Mouse (Mus musculus): ENCODE results near the gene Lgals3bp. TPM values are rescaled to one million over a fixed set of nuclear protein-coding genes. Genes with fewer than 3 reads are reported as not detected.

The Lgals3bp gene
- total RNA-seq, 2 experiments from 2014 or later, result 36.0 to 107 TPM

DNA sequence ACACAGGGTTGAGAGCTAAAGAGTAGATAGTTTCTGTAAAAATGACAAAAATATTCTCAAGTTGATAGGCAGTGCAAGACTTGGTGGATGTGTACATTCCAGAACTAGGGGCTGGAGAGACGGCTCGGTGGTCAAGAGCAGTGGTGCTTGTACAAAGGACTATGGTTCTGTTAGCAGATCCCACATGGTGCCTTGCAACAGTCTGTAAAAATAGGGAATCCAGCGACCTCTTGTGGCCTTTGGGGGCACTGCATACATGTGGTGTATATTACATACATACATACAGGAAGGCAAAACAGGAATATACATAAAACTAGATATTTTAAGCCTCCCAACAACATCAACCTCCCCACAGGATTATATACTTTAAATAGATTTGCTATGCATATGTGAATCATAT is 33.6 kb downstream of the Lgals3bp start:
- ATAC-seq (replicated peaks; ENCODE audit: poor library complexity, severe bottlenecking), result peak; percentile 42; the same call in 1 of the 2 replicates

DNA sequence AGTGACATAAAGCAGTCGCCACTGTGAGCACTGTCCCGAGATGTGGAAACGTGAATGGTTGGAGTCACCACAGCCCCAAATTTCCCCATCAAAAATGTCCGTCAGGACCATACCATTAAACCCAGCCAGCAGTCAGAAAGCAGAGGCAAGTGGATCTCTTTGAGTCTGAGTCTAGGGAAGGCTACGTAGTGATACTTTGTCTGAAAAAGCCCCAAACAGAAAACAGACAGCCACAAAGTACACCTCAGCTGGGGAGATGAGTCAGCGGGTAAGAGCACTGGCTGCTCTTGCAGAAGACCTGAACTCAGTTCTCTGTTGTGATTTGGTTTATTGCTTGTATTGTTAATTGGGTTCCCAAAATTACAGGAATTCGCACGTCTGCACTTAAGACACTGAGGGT is 35.3 kb downstream of the Lgals3bp start:
- ATAC-seq (replicated peaks; ENCODE audit: poor library complexity, severe bottlenecking), result no peak

DNA sequence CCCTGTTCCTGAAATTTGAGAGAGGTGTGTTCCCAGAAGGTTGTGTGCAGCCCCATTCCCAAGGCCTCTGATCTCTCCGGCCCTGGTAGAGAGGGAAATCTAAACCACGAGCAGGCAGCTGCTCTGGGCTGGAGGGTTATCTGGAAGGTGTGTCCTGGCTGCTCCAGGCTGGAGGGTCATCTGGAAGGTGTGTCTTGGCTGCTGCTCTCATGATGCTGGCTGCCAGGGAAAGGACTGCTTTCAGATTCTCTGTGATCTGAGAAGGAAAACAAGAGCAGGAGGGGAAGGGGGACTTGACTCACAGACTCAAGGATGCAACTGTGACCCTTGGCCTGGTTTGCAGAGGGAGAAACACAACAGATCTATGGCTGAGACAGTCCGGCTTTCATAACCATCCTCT is 35.8 kb downstream of the Lgals3bp start:
- no peak for ATAC-seq (replicated peaks; ENCODE audit: poor library complexity, severe bottlenecking)

DNA sequence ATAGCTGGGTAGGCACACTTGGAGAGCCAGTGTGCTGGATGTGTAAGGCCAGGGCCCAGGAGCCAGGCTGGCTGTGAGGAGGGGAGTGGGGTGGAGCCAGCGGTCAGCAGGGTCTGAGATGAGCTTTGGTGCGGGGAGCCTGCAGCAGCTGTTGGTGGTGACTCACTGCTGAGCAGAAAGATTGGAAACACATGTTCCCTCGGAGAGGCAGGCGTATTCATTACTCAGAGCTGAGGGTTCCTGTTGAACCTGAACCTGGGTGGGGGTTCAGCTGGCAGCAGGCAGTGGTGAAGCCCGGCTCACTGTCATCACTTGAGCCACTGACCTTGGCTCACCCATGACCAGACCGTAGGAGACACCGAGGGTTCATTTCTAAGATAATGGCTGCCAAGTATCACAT is 36.7 kb downstream of the Lgals3bp start:
- ATAC-seq (replicated peaks; ENCODE audit: poor library complexity, severe bottlenecking), result no peak

DNA sequence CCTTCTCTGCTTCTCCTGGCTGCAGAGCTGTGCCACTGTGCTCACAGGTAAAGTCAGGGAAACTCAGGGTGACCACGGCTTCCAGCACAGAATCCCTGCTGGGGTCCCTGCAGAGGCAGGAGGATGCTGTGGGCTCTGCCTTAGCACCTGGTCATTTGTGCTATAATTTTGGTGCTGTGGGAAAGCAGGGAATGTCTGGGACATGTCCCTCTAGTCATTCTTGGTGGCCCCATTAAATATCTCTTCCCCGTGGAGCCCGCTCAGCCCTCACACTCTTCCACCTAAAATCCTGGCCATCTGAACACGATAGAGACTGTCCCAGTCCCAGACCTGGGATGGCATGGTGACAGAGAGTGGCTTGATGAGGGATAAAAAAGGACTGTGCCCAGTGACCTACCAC is 37.9 kb downstream of the Lgals3bp start:
- no peak for ATAC-seq (replicated peaks; ENCODE audit: poor library complexity, severe bottlenecking)

DNA sequence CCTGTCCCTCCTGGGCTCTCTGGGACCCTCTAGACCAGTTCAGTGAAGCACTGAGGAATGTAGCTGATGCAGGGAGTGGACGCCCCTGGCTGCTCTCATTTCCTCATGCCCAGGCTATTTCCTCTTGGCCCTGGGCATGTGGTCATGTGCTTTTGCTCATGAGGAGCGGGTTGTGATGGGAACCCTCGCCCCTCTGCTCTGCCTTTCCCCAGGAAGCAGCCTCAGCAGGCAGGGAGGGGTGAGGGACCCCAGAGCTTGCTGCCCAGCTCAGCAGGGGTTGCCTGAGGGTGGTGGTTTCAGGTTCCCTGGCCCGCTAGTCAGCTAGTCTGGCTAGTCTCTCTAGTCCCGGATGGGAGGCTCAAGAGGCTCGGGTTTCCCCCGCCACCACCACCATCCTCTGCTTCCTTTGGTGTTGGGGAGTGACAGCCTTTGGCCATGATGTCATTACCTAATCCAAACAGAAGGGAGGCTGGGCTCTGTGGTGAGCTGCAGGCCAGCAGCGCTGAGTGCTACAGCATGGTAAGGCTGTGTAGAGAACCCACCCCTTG is 38.8 kb downstream of the Lgals3bp start:
- peak; percentile 78 for ATAC-seq (replicated peaks; ENCODE audit: poor library complexity, severe bottlenecking)

DNA sequence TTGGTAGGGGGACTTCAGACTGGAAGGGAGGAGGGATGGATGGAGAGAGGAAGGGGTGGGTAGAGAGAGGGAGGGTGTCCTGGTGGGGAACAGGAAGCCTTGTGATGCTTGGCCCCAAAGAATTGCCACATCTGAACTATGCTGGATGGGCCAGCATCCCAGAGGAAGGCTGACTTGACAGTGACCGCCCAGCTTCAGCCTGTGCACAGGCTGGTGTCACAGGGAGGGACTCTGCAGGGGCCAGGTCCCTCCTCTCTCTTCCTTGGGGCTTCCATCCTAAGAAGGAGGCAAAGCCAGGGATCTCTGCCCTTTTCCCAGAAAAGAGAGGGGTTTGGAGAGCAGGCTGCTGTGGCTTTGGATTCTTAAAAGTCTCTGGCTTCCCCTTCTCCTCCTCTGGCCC is 39.4 kb downstream of the Lgals3bp start:
- ATAC-seq (replicated peaks; ENCODE audit: poor library complexity, severe bottlenecking), result no peak

DNA sequence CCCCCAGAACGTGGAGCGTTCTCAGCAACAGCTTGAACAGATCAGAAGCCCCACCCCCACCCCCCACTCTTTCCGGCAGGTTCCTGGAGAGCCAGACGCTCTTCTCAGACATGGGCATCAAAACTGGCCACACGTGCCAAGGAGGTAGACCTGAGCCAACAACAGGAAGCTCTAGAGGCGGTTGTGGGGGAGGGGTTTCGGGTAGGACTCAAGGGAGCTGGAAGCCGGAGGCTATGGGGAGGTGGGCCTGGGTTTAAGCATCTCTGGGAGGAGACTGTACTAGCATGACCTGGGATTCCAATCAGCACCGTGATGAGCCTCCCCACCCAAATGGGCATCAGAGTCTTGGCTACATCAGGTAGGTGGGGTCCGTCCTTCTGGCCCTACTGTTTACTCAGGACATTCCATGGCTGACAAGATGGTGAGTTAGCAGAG is 41.0 kb downstream of the Lgals3bp start:
- no peak for ATAC-seq (replicated peaks; ENCODE audit: poor library complexity, severe bottlenecking)

DNA sequence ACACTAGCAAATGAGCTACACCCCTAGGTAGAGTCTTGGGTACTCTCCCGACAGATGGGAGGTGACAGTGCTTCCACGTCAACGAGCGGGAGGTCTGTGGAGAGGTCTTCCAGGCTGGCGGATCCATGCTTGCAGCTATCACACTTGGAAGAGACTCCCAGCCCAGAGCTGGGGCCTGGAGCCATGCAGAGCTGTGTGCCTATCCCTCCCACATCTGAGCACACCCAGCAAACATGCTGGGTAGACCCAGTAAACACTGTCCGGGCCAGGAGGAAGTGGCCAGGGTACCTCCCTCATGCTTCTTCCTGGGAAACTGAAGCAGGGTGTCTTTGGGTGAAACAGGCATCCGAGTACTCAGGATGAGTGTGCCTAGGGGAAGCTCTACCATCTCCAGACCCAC is 41.4 kb downstream of the Lgals3bp start:
- no peak for ATAC-seq (replicated peaks; ENCODE audit: poor library complexity, severe bottlenecking)

DNA sequence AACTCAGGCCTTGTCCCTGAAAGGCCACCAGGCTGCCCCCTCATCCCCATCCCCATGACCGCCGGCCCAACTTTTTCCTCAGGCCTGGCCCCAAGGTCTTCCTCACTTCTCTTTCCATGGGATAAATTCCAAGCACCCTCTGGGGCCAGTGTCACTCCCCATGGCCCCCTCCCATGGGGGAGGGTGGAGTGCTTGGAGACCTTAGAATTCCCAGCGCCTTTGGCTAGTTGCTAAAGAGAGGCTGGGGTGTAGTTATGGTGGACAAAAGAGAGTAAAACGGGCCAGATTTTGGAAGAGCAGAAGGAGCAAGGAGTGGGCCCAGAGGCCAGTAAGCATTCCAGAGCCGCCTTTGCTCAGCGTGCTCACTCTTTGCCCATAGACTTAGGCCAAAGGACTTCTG is 46.3 kb downstream of the Lgals3bp start, which contains the start of gene Timp2:
Gene Timp2 (minus strand): TSS at position 101 of the 400 bp plus-strand sequence.
- ATAC-seq (replicated peaks; ENCODE audit: poor library complexity, severe bottlenecking), result no peak

DNA sequence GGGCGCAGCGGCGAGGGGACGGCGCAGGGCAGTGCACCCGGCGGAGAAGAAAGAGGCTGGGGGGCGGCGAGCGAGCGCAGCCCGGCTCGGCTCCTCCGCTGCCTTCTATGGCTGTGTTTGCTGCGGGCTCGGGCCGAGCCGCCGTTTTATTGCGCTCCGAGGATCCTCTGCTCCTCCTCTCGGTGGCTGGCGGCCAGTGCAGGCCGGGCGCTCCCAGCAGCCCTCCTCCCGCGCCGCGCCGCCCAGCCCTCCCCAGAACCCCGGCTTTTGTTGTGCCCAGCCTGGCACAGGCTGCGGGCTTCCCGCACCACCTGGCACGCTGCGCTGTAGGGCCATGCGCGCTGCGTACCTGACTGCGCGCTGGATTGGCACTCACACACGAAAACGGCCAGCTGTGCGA is 46.7 kb downstream of the Lgals3bp start:
- ATAC-seq (replicated peaks; ENCODE audit: poor library complexity, severe bottlenecking), result peak; percentile 87

DNA sequence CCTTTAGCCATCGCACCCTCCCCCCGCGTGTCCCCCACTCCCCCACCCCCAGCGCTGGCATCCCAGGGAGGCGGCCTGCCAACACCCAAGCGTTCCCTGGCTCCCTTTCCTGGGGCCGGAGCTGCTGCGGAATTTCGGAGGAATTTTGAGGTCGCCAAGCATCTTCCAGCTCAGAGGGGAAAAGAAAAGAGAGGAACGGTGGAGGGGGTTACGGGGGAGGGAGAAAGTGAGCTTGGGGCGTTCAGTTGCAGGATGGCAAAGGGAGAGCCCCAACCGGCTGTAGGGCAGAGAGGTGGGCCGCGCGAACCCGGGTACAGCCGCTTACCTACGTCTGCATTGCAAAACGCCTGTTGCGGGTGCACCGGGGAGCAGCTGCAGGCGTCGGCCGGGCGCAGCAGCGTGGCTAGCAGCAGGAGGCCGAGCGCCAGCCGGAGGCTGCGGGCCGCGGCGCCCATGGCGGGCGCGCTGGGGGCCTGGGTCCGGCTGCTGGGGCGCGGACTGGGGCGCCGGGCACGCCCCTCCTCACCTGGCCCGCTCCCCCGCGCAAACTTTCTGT is 47.2 kb downstream of the Lgals3bp start:
- peak; percentile 18 for ATAC-seq (replicated peaks; ENCODE audit: poor library complexity, severe bottlenecking)

DNA sequence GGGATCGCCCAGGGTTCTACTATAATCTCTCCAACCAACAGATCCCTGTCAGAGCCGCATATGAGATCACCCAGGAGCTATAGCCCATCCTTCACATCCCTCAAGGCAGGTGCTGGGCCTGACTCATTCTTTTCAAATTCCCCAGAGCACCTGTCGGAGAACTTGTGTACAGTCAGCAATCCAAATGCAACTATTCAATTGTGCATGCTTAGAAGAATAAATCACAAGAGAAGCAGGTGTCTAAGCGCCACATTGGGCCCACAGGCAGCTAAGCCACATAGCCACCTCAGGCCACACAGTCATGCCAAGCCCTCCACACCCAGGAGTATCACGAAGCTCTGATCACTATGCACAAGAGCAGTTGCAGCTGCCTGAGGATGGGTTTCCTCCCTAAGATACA is 52.4 kb downstream of the Lgals3bp start:
- ATAC-seq (replicated peaks; ENCODE audit: poor library complexity, severe bottlenecking), result no peak

DNA sequence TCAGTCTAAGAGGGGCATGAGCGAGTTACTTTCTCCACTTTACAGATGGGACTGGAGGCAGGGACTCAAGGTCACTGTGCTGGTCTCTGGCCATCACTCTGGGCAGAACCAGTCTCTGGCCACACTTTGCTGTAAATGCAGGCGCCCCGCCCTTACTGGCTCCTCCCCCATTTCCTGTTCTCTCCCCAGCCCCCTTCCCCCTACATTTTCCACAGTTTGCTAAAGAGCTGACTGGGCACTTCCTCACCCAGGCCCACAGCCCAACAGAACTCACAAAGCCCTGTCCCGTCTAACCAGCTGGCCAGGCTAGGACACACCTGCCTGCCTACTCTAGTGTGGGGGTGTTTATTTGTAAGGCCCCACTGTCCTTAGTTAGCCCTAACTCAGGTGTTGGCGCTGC is 53.0 kb downstream of the Lgals3bp start:
- ATAC-seq (replicated peaks; ENCODE audit: poor library complexity, severe bottlenecking), result peak; percentile 75

DNA sequence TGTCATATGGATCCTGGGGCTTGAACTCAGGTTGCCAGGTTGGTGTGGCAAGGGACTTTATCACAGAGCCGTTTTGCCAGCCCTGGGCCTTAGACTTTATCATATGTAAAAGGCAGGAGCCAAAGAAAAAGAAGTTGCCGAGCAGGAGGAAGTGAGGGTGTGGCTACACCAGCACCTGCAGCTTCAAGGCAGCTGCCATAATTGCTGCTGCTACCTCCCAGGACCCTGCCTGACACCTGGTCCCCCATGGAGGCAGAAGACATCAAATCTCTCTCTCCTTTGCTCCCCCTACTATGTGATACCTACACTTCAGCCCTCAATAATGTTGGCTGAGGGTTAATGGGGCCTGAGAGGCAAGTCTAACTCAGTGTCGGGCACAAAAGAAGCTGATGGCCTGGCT is 53.5 kb downstream of the Lgals3bp start:
- 0 out of 2 replicates have a peak, but pooled peaks have one; percentile 24 for ATAC-seq (replicated peaks; ENCODE audit: poor library complexity, severe bottlenecking)

DNA sequence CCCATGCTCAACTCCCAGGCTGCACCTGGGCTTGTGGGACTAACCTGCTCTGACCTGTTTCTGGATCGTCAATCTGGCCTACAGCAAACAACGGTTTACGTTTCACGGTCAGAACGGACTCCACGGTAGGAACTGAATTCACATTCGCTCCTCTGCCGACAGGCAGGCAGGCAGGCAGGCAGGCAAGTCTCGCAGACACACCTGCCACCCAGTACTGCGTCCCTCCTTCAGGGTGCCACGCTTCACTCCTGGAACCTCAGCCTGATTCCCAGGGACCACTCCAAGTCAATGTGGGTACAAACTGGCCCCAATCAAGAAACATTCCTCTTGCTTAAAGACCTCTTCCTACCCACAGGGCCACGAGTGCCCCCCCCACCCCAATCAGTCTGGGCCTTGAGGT is 54.0 kb downstream of the Lgals3bp start:
- no peak for ATAC-seq (replicated peaks; ENCODE audit: poor library complexity, severe bottlenecking)

DNA sequence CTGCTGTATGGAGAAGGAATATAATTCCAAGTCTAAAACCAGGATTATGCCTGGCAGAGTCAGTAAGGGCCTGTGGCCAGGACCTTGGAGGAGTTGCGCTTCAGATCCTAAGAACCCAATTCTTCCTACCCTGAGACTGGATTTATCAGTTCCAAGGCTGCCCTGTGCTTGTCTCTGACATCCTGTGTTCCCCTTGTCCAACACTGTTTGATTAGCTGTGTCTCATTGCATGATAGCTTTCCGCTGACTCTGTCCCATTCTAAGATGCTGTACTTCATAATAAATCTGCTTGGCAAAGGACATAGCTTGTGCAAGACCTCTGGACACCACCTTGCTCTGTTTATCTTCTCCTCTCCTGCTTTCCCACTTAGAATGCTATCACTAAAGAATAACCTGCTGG is 54.5 kb downstream of the Lgals3bp start:
- ATAC-seq (replicated peaks; ENCODE audit: poor library complexity, severe bottlenecking), result no peak

DNA sequence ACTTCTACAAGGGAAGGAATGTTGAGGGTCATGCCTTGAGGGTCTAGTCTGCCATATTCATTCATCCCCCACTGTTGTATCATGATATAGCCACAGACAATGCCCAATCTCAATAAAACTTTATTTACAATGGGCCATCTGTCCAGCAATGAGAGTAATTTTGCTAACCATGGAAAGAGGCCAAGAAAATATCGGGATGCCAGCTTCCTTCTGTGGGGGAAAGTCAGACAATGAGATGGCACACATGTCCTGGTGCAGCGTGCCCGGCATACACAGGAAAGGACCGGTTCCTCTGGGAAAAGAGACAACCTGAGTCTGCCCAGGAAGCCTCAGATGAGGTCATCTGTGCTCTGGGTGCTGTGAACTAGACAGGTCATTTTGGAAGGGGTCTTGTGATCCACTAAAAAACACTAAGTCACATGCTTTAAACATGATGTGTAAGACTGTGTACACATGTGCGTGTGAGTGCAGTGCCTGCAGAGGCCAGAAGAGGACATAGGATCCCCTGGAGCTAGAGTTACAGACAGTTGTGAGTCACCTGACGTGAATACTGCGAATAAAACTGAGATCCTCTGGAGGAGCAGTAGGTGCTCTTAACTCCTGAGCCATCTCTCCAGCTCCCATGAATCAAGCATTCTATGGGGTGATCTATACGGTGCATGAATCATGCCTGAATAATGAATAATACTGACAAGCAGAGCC is 55.3 kb downstream of the Lgals3bp start:
- no peak for ATAC-seq (replicated peaks; ENCODE audit: poor library complexity, severe bottlenecking)

DNA sequence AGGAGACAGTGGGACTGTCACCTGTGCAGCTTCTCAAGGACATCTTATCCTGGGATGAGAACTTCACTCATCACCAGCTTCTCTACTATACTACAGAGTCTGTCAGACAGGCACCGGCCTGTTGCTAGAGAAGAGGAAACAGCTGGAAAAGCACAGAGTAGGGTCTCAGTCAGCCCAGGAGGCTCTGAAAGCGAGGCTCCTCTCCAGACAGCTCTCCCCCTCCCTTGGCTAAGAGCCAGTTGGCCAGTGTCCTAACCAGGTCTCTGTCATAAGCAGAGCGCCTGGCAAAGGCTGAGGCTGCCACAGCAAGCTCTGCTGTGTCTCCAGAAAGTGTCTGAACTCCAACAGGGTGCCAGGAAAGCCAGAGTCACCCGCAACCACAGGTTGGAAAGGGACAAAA is 56.2 kb downstream of the Lgals3bp start:
- no peak for ATAC-seq (replicated peaks; ENCODE audit: poor library complexity, severe bottlenecking)

DNA sequence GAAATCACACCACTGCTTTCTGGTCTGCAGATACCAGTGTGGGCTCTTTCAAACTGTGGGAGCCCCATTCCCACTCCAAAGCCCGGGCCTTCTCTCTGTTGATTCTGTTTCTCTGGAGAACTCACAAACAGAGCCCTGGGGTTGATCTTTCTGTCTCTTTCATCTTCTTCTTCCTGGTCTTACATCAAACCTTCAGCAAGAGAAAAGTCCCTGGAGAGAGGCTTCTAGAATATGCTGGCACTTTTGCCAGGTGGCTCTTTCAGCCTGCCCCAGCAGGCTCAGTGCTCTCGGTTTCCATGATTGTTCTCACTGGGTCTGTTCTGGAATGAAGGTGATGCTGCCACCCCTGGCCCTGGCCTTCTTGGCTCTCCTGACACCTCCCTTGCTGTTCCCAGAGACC is 58.3 kb downstream of the Lgals3bp start:
- no peak for ATAC-seq (replicated peaks; ENCODE audit: poor library complexity, severe bottlenecking)
